Mouse (Mus musculus) heart, embryonic 10.5 days (tissue): Measurements from ENCODE around the gene Chchd5. TPM values are rescaled to one million over a fixed set of nuclear protein-coding genes. Genes with fewer than 3 reads are reported as not detected.

ENCODE experiments used
- polyA plus RNA-seq: library from polyadenylated mRNA; unstranded; fragments of >200 nt; fragmentation: Nextera tagmentation; extraction: Ambion mirVana; gene quantifications from 2 replicates; pipeline ENCODE4 v1.2.1, GENCODE M21; 2016

Chchd5 gene
- polyA plus RNA-seq, 1 experiment from 2014 or later, result 22.0 TPM

Other genes starting within 250 kb of the Chchd5 start
- gene Zc3h8, start 185.6 kb upstream of the Chchd5 start, polyA plus RNA-seq, result 6.9 and 7.8 TPM in 2 replicates
- 0.78 and 1.1 TPM in 2 replicates for gene Zc3h6, start 162.3 kb upstream of the Chchd5 start, polyA plus RNA-seq
- 10.0 and 11.7 TPM in 2 replicates for gene Gm10762, start 162.0 kb upstream of the Chchd5 start, polyA plus RNA-seq
- gene Vinac1, start 81.5 kb upstream of the Chchd5 start, polyA plus RNA-seq, result 0.05 and 0.09 TPM in 2 replicates
- 8.3 and 12.3 TPM in 2 replicates for gene Ttl, start 63.8 kb upstream of the Chchd5 start, polyA plus RNA-seq
- gene Polr1b, start 28.7 kb upstream of the Chchd5 start, polyA plus RNA-seq, result 25.8 and 35.5 TPM in 2 replicates
- 41.6 and 41.8 TPM in 2 replicates for gene Slc20a1, start 69.1 kb downstream of the Chchd5 start, polyA plus RNA-seq
- gene Ckap2l, start 167.5 kb downstream of the Chchd5 start, polyA plus RNA-seq, result 48.4 and 50.4 TPM in 2 replicates
- 0.24 TPM in 1 of 2 replicates, not detected in the other for gene Il1a, start 180.3 kb downstream of the Chchd5 start, polyA plus RNA-seq
- not detected in 2 replicates for gene Il1b, start 241.4 kb downstream of the Chchd5 start, polyA plus RNA-seq